Mouse (Mus musculus): ENCODE data around the gene Trappc13.

Gene Trappc13

DNA sequence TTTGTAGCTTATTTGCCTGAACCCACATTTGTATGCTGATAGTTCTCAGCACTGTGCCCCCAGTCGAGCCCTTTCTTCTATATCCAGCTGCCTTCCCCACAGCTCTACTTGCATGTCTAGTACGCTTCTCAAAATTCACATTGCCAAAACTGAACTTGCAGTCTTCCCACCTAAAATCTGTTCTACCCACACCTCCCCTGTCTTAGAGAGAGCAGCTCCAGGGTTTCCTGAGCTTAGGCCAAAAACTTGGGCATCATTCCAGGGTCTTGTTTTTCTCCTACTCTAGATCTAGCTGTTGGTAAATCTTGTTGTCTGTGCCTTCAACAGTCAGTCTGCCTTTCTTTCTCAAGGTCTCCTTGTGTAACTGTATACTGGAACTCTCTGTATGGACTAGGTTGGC lies 63.4 kb downstream of the Trappc13 start:
- DNase-seq (ENCODE audit: low spot score), result no peak

DNA sequence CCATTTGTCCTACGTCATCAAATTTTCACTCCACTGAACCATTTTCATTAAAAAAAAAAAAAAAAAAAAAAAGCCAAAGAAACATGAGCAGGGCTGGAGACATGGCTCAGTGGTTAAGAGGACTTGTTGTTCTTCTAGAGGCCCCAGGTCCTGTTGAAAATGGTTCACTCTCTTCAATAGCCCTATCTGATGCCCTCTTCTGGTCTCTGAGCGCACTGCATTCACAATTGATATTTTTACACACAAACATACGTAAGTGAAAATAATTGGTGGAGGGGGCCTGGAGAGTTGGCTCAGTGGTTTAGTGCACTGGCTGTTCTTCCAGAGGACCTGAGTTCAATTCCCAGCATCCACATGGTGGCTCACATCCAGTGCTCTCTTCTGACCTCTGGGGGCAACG lies 64.5 kb downstream of the Trappc13 start:
- no peak for DNase-seq (ENCODE audit: low spot score)

DNA sequence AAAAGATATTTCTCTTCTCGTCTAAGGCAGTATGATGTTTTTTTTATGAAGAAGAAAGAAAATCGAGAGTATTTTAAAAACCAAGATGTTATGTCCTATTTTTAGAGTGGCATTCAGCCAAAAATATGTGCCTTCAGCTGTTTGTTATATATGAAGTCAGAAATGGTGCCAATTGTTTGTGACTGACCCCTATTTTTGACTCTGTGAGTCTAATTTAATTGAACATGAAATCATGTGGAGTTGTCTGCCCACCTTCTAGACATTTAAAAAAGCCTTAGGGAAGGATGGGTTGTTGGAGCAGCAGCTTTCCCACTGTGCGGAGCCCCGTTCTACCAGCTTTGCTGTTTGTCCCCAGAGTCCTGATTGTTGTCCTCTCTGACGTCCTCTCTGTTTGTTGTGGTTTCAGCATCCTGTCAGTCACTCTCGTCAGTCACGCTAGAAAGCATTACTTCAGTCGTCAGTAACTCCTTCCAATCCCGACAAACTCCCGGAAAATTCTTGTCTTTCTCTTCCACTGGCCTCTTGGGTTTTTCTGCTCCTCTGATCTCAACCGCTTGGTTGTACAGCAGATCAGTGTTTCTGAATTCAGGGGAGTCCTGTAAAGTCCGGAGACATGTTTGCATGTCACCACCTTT lies 65.9 kb downstream of the Trappc13 start:
- DNase-seq (ENCODE audit: low spot score), result no peak

DNA sequence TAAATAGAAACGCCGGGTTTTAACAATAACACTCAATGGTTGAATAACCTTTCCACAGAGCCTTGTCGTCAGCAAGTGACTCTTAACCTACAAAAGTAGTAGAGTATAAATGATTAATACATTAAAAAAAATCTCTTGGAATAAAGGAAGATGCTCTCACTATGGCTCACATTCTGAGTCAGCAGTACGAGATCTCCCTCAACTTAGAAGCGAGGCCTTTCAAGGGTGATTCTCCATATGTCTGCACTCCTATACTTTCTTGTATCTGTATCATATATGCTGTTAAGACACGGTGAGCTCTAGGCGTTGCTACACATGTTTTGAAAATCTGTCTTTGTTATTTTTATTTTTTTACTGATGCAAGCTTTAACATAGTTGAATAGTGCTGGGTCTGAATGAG lies 67.7 kb downstream of the Trappc13 start:
- DNase-seq (ENCODE audit: low spot score), result no peak

DNA sequence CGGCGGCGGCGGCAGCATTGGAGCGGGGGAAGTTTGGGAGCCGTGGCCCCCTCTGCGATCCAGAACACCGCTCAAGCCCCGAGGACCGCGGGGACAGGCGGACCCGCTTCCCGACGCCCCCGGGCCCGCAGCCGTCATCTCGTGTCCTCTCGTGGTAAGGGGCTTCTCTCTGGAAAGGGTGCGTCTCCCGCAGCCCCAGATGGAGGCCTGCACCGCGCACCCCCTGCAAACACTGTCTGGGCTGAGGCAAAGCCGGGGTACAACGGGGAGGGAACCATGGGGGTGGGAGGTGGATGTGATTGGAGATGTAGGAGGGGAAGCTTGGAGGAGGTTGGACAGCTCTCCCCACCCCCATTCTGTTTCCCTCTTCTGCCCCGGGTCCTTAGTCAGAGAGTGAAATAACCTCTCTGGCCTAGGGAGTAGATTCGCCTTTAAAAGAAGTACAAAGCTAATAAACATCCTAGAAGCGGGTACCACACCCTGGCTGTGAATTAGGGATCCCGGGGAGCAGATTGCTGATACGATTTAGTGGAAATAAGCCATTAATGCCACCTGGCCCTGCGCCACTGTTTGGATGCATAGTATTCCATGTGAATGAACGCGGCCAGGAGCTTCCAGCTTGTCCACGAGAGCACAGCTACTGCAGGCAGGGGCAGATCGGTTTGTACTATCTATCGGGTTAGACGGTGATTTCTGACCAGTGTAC lies 68.3 kb downstream of the Trappc13 start:
- DNase-seq (ENCODE audit: low spot score), result no peak

DNA sequence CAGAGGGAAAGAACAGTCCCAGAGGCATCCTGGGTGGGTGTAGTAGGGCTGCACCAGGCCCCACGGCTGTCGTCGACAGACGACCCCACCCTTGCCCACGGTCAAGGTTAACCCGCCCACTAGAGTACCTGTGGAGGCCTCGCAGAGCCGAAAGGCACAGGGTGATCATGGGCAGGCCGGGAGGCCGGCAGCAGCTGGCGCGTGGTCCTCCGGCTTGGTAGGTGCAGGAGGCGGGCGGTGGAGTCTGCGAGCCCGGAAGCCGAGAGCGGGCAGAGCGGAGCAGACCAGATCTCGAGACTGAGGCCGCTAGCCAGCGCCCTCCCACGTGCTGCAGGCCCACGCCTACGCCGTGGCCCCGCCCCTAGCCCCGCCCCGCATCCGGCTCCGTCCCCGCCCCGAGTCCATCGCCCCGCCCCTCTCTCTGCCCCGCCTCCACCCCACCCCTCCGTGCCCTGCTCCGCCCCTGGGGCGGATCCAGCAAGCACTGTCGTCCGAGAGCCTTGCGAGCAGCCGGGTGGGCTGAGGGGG lies 68.9 kb downstream of the Trappc13 start, which contains the start of the genes Nln and Sgtb:
Gene Nln, minus strand, starts transcription at position 327 of the 528 bp plus-strand sequence.
Gene Sgtb, plus strand, starts transcription at position 454 of the 528 bp plus-strand sequence.
- DNase-seq (ENCODE audit: low spot score), result peak; percentile 37

DNA sequence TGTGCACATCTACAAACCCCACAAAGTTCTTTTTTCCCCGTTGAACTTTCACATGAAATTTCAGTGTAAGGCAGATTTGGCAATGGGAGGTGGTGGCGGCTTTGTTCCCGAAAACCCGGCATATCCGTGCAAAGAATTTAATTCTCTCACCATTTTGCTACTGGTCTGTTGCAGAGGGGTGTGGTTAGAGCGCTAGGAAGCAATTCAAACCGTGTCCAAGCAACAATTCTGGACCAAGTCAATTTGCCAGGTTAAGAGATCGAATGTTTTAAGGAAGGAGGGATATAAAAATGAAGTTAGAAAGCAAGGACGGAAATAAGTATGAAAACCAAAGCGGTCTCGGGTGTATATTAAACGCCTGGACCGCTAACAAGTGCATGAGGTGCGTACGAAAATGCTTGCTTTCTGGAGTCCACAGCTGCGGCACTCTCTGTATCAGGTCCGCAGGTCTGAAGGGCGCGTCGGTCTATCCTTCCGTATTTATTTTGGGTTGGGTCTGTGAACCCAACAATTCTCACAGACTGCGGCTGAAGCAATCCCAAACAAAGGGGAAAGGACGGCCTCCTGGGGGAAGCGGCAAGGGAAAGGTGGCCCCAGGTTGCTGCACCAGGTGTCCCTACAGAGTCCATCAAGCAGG lies 69.5 kb downstream of the Trappc13 start:
- DNase-seq (ENCODE audit: low spot score), result no peak

DNA sequence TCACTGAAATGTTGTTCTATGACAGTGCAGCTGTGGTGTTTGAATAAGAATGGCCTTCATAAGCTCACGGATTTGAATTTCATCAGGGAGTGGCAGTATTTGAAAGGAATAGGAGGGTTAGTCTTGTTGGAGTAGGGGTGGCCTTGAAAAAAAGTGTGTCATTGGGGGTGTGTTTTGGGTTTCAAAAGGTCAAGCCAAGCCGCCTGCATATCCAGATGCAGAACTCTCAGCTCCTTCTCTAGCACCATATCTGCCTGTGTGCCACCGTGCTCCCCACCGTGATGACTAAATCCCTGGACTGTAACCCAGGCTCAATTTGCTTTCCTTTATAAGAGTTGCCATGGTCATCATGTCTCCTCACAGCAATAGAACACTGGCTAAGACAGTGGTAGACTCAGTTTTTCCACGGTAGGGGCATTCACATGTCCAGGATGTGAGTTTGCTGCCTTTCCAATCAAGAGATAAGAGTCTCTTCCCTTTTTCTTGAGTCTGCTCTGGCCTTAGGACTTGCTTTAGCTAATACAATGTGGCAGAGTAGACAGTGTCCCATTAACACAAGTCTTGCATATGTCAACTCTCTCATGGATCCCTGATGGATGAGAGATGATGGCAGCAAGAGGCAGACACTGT lies 76.5 kb downstream of the Trappc13 start:
- no peak for DNase-seq (ENCODE audit: low spot score)

DNA sequence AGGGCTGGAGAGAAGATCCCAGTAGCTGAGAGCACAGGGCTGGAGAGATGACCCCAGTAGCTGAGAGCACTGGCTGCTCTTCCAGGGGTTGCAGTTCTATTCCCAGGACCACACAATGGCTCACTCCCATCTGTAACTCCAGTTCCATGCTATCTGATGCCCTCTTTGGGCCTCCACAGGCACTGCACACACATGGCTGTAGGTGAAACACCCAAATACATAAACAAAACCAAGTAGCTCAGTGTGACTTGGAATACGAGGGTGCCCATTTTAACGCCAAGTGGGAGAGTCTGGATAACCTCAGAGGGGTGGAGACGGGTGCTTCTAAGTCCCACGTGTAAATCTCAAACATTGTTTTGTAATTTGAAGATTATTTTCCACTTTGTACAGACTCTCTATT lies 77.9 kb downstream of the Trappc13 start:
- no peak for DNase-seq (ENCODE audit: low spot score)

DNA sequence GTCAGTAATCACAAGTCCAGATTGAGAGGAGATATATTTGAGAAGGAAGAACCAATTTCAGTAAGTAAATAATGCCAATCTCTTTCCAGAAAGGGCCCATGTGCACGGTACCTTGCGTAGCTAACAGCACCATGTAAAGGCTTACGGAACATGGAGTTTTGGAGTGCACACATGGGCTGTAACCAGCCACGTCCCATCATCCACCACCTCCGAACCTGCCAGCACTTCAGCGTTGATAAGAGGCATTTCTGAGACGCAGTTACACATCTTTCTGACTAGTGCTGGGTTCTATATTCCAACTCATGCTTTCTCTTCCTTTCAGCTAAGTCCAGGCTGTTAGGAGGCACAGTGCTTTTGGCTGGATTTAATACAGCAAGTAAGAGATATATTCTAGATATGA lies 81.1 kb downstream of the Trappc13 start:
- no peak for DNase-seq (ENCODE audit: low spot score)

DNA sequence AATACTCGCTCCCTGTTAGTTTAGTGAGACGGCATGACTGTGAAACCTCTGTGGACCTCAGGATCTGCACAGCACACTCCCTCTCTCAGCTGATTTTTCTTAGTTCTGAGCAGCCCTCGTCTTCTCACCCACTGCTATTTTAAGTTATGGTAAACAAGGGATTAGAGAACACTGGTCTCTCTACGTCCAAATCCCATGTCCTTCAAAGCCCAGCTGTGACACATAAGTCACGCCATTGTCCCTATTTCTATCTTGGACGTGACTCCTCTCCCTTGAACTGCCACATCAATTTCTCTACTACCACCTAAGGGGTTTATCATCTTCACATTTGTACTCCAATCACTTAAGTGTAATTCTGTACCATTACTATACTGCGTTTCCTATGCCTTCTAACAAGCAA lies 82.3 kb downstream of the Trappc13 start:
- no peak for DNase-seq (ENCODE audit: low spot score)

DNA sequence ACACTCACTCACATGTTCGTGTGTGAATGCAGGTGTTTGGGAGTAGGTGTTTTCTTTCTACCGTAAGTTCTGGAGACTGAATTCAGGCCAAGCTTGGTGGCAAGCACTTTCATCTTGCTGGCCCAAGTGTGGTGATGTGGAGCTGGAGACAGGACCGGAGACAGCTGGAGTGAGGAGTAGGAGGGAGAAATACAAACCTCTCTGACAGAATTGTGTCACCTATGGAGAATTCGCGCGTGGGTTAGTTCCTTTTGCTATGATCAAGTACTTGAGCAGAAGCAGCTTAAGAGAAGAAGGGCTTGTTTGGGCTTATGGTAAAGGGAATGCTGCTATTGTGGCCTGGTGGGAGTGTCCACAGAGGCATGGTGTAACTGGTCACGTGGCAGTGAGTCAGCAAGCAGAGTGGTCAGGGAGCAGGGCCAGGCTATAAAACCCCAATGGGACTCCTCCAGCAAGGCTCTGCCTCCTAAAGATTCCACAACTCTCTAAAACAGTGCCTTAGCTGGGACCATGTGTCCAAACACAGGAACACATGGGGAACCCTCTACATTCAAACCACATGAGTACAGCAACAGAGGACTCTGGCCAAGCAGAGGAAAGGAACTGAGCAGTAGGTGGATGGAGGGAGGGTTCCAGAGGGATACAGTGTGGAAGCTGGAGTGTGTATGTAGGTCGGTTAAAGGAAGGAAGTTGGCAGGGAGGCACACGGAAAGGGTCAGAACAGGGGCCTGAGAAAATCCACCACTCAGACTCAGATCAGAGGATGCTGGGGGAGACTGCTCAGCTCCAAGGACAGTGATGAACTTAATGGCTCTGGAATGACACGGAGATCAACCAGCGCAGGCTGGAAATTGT lies 83.5 kb downstream of the Trappc13 start:
- DNase-seq (ENCODE audit: low spot score), result no peak

All from urinary bladder, postnatal 10 days (tissue).